Mouse (Mus musculus) layer of hippocampus, adult 9-10 months (tissue): ENCODE measurements at regions not wholly inside any gene's neighbourhood (a gene's known extent, or its start where the extent isn't known, plus 50 kb on each side); places are given as distances from the start of the nearest gene placed in this dataset.
A peak's percentile ranks its signal among the peaks of the same experiment; 100 is the strongest.

Source experiments
- DNase-seq: peaks from one replicate; pipeline ENCODE4 v3.0.0; 2022; ENCODE audit warnings: low spot score

DNA sequence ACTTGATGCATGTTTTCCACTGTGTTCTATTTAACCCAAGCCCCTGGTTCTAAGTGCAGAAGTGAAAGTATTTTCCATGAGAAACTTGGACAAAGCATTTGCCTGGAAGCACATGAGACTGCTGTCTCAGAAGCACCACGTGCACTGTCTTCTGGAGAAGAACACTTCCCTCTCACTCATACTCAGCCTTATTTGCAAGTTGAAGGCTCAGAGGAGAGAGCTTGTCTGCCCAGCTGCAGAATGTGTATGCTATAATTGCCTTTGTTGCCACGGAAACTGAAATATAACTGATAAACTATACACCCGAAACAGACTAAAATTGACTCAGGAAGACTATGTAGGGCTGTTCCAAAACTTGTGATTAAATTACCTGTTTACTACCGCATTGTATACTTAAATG, 3230.3 kb downstream of the 9330182O14Rik start:
- peak; percentile 3 for DNase-seq

- DNase-seq: no peak
Measured at GRCm38 (mm10) chr15:43373072-43373471, 3238.9 kb downstream of the 9330182O14Rik start.

DNA sequence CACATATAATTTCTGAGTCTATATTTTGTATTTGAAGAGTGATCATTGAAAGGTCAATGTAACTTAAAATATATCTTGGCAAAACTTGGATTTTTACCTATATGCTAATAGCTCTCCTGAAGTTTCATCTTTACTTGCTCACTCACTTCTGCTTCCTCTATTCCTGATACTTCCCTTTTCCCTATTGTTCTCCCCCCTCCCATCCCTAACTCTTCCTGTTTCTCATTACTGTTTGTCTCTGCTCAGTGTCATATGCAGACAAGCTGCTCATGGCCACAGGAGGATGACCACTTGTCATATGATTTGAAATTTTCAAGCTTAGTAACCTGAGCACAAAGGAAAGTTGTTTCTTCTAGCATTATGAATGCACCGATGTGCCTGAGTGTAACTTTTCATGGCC, 3248.2 kb downstream of the 9330182O14Rik start:
- no peak for DNase-seq

DNA sequence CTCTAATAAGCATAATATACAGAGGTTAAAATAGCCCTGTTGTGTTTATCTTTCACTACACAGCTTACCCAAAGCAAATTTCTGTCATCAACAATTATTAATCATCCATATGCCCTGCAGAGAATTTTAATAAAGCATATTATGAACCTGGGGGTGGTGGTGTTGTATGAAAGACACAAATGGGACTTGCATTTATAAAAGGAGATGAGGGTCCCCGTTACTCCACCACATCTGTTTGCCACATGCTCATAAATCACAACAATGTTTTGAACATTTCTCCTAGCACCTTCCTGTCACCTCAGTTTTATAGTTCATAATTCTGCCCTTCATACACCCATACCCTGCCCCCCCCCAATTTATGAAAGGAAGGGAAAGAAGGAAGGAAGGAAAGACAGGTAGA, 3265.7 kb downstream of the 9330182O14Rik start:
- DNase-seq: no peak

DNA sequence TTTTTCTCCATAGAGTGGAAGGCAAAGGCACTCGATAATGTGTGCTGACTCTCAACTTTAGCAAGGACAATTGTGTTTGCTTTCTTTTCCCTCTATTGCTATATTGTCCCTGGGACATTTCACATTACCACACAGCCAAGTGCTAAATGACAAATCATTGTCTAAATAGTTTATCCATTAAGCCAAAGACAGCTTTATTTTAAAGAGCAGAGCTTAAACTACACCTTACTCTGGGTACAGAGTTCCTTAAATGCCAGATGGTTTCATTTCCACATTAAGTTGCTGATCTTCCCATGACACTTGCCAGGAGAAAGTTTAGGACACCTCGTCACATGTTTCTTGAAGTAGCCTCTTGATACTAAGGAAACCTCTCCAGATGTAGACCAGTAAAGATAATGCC, 3269.4 kb downstream of the 9330182O14Rik start:
- DNase-seq: no peak
